Mouse (Mus musculus): ENCODE data around the gene Gm44503.

DNA sequence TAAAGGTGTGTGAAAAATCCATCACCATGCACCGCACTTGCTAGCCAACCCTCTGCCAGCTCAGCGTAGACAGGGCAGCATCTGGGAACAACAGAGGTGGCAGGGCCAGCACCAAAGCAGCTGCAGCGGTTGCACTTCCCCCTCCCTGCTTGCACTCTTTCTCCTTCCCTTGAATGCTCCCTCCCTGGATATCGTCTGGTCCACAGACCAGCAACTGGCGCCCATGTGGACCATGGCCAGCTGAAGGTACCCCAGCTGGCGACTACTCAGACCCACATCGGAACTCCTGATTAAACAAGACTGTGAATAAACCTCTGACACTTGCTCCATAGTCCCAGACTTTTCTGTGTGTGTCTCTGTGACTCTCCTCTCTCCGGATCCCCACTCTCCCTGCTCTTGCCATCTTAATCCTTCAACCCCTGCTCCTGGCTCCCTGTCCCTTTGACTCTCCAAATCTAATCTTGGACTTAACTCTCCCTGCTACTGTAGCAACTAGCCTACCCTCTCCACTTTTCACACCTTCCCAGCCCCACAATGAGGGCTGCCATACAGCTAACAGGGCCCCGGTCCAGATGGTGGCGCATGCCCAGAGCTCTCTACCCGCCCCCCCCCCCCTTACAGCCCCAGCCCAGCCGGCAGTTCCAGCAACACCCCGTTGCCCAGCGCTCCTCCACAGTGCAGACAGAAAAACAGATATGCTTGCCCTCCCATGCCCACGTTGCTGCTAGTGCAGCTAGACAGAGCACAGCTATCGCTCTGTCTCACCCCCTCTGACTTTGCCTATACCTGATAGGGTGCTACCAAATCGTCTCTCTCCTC is 67.4 kb downstream of the Gm44503 start:
- no peak for TF ChIP-seq CTCF (IDR thresholded peaks at IDR 0.05; ENCODE audit: borderline replicate concordance, control insufficient read depth, extremely low read depth, insufficient read depth, low read length, poor library complexity)
- no peak for TF ChIP-seq POLR2A (IDR thresholded peaks at IDR 0.05; ENCODE audit: control insufficient read depth, extremely low read depth, insufficient read depth, low read length, poor library complexity)

Measured in thymus, adult 2 months (tissue).